Mouse (Mus musculus) splenic B cell, adult 2 months (primary cell): ENCODE data around the gene Trim17.

Experiments used
- DNase-seq: peaks from one replicate; pipeline ENCODE4 v3.0.0-alpha.2; 2011; ENCODE audit warnings: low read depth, low spot score
- H3K27me3 ChIP-seq: 2 replicates; pipeline ENCODE4 v1.6.1; 2012; ENCODE audit warnings: mild to moderate bottlenecking, low read length, moderate library complexity, mixed read lengths; ENCODE audit not compliant: control insufficient read depth, poor library complexity, insufficient read depth, severe bottlenecking
- H3K36me3 ChIP-seq: 2 replicates; pipeline ENCODE4 v1.6.1; 2012; ENCODE audit warnings: mild to moderate bottlenecking, low read length, moderate library complexity, mixed read lengths; ENCODE audit not compliant: control insufficient read depth, poor library complexity, insufficient read depth, severe bottlenecking

Gene Trim17

GRCm38 (mm10) chr11:58954420-58955142 is at the start of gene Trim17, which contains the start of gene Hist3h2a:
Trim17 (plus strand) TSS chr11:58954685.
Hist3h2a (plus strand) TSS chr11:58954685.
- no peaks in the 10 kb centered on the region for H3K27me3 ChIP-seq
- no peaks in the 10 kb centered on the region; the same call in 1 of the 2 replicates for H3K36me3 ChIP-seq
- DNase-seq, result peak; percentile 96

GRCm38 (mm10) chr11:58904838-58905237 is 49.6 kb upstream of the Trim17 start:
- peak; percentile 54 for DNase-seq
- H3K27me3 ChIP-seq, result no peaks in the 10 kb centered on the region

GRCm38 (mm10) chr11:58913776-58914175 is 40.7 kb upstream of the Trim17 start:
- no peak for DNase-seq
- H3K27me3 ChIP-seq, result no peaks in the 10 kb centered on the region
- H3K36me3 ChIP-seq, result no peaks in the 10 kb centered on the region

More at GRCm38 (mm10) chr11:58904838-58905237, 49.6 kb upstream of the Trim17 start:
- peaks cover 5% of the 10 kb centered on the region; the same call in 1 of the 2 replicates for H3K36me3 ChIP-seq

GRCm38 (mm10) chr11:58914461-58915028 is 39.9 kb upstream of the Trim17 start:
- Histone ChIP-seq H3K36me3 (no peaks in the 10 kb centered on the region), H3K27me3 (no peaks in the 10 kb centered on the region)

GRCm38 (mm10) chr11:58916879-58917744 is 37.4 kb upstream of the Trim17 start:
- DNase-seq, result peak; percentile 84
- Histone ChIP-seq H3K27me3 (no peaks in the 10 kb centered on the region), H3K36me3 (no peaks in the 10 kb centered on the region)

More at GRCm38 (mm10) chr11:58914461-58915028, 39.9 kb upstream of the Trim17 start:
- peak; percentile 65 for DNase-seq

- Histone ChIP-seq H3K27me3 (no peaks in the 10 kb centered on the region), H3K36me3 (no peaks in the 10 kb centered on the region)
- DNase-seq, result no peak
These were observed 36.6 kb upstream of the Trim17 start, which contains the start of gene Btnl10 for GRCm38 (mm10) chr11:58917745-58918366. Btnl10 (plus strand) TSS chr11:58917908.

GRCm38 (mm10) chr11:58918759-58919158 is 35.7 kb upstream of the Trim17 start:
- Histone ChIP-seq H3K36me3 (no peaks in the 10 kb centered on the region), H3K27me3 (no peaks in the 10 kb centered on the region)
- no peak for DNase-seq

GRCm38 (mm10) chr11:58922420-58922819 is 32.1 kb upstream of the Trim17 start:
- DNase-seq, result no peak
- Histone ChIP-seq H3K36me3 (no peaks in the 10 kb centered on the region), H3K27me3 (no peaks in the 10 kb centered on the region)

GRCm38 (mm10) chr11:58926651-58927050 is 27.8 kb upstream of the Trim17 start:
- no peak for DNase-seq
- Histone ChIP-seq H3K36me3 (no peaks in the 10 kb centered on the region), H3K27me3 (no peaks in the 10 kb centered on the region)

- DNase-seq, result no peak
- H3K36me3 ChIP-seq, result no peaks in the 10 kb centered on the region
- no peaks in the 10 kb centered on the region for H3K27me3 ChIP-seq
These were observed 27.4 kb upstream of the Trim17 start for GRCm38 (mm10) chr11:58927053-58927452.

GRCm38 (mm10) chr11:58927790-58928651 is 26.5 kb upstream of the Trim17 start:
- DNase-seq, result peak; percentile 85
- 0 out of 2 replicates have a peak, but pooled peaks cover 2% of the 10 kb centered on the region for H3K36me3 ChIP-seq
- H3K27me3 ChIP-seq, result no peaks in the 10 kb centered on the region

GRCm38 (mm10) chr11:58929055-58929454 is 25.4 kb upstream of the Trim17 start:
- peaks cover 3% of the 10 kb centered on the region; the same call in 1 of the 2 replicates for H3K36me3 ChIP-seq
- DNase-seq, result no peak

GRCm38 (mm10) chr11:58929641-58930040 is 24.8 kb upstream of the Trim17 start:
- no peak for DNase-seq
- Histone ChIP-seq H3K36me3 (peaks cover 4% of the 10 kb centered on the region; the same call in 1 of the 2 replicates), H3K27me3 (no peaks in the 10 kb centered on the region)

More at GRCm38 (mm10) chr11:58929055-58929454, 25.4 kb upstream of the Trim17 start:
- no peaks in the 10 kb centered on the region for H3K27me3 ChIP-seq
